Mouse (Mus musculus) forebrain, embryonic 11.5 days (tissue): ENCODE results near the gene Olfr544. TPM values are rescaled to one million over a fixed set of nuclear protein-coding genes. Genes with fewer than 3 reads are reported as not detected.

Experiments
- polyA plus RNA-seq: library from polyadenylated mRNA; unstranded; fragments of >200 nt; fragmentation: Nextera tagmentation; extraction: Ambion mirVana; gene quantifications from 2 replicates; pipeline ENCODE4 v1.2.1, GENCODE M21; 2014

Gene Olfr544
- polyA plus RNA-seq, 1 experiment from 2014 or later, result 0.40 TPM

Other genes starting within 250 kb of the Olfr544 start
- 32.2 and 37.2 TPM in 2 replicates for gene Rhog, start 232.3 kb downstream of the Olfr544 start, polyA plus RNA-seq
- 12.3 and 14.3 TPM in 2 replicates for gene Stim1, start 220.5 kb downstream of the Olfr544 start, polyA plus RNA-seq
- gene Rrm1, start 46.6 kb downstream of the Olfr544 start, polyA plus RNA-seq, result 274 and 290 TPM in 2 replicates
- 1.0 and 1.5 TPM in 2 replicates for gene Olfr543, start 6.6 kb downstream of the Olfr544 start, polyA plus RNA-seq
- 0.09 and 0.12 TPM in 2 replicates for gene Olfr545, start 11.3 kb upstream of the Olfr544 start, polyA plus RNA-seq
- not detected in 2 replicates for gene Olfr547, start 46.4 kb upstream of the Olfr544 start, polyA plus RNA-seq
- not detected in 2 replicates for gene Olfr548-ps1, start 52.6 kb upstream of the Olfr544 start, polyA plus RNA-seq
- not detected in 2 replicates for gene Olfr549, start 61.6 kb upstream of the Olfr544 start, polyA plus RNA-seq
- 0.16 and 0.25 TPM in 2 replicates for gene Trim21, start 77.2 kb upstream of the Olfr544 start, polyA plus RNA-seq
- gene Olfr550, start 83.1 kb upstream of the Olfr544 start, polyA plus RNA-seq, result not detected in 2 replicates
- not detected in 2 replicates for gene Olfr551, start 103.6 kb upstream of the Olfr544 start, polyA plus RNA-seq
- gene Olfr552, start 109.5 kb upstream of the Olfr544 start, polyA plus RNA-seq, result not detected in 2 replicates
- not detected in 2 replicates for gene Olfr553, start 129.9 kb upstream of the Olfr544 start, polyA plus RNA-seq
- gene Olfr554, start 150.1 kb upstream of the Olfr544 start, polyA plus RNA-seq, result not detected in 2 replicates
- gene Olfr555, start 170.5 kb upstream of the Olfr544 start, polyA plus RNA-seq, result not detected in 2 replicates
- not detected in 2 replicates for gene Olfr556, start 176.6 kb upstream of the Olfr544 start, polyA plus RNA-seq
- gene Trim68, start 199.0 kb upstream of the Olfr544 start, polyA plus RNA-seq, result 11.0 and 12.0 TPM in 2 replicates
- not detected in 2 replicates for gene Olfr557, start 207.6 kb upstream of the Olfr544 start, polyA plus RNA-seq
- not detected in 2 replicates for gene Olfr558, start 213.9 kb upstream of the Olfr544 start, polyA plus RNA-seq
- not detected in 2 replicates for gene Olfr33, start 230.8 kb upstream of the Olfr544 start, polyA plus RNA-seq
- not detected in 2 replicates for gene Olfr559, start 239.2 kb upstream of the Olfr544 start, polyA plus RNA-seq